Mouse (Mus musculus): Measurements from ENCODE around the gene Lrrc36. TPM values are rescaled to one million over a fixed set of nuclear protein-coding genes. Genes with fewer than 3 reads are reported as not detected.

Gene Lrrc36
- polyA plus RNA-seq, 1 experiment from 2014 or later, result 0.10 TPM

DNA sequence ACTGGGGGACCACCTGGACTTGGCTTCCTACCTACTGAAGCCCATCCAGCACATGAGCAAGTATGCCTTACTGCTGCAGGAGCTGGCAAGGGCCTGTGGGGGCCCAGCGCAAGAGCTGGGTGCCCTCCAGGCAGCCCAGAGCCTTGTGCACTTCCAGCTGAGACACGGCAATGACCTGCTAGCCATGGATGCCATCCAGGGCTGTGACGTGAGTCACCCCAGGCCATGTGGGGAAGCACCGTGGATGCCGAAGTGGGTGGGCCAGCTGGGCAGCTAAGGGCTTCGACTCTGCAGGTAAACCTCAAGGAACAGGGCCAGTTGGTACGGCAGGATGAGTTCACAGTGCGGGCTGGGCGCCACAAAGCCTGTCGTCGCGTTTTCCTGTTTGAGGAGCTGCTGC, 33.1 kb upstream of the Lrrc36 start:
- Histone ChIP-seq H3K36me3 (ENCODE audit: control insufficient read depth, insufficient read depth) (no peaks in the 10 kb centered on the region), H3K4me3 (ENCODE audit: low read depth, low read length) (no peak overlapping the region)

GRCm38 (mm10) chr8:105384070-105384469, 29.3 kb upstream of the Lrrc36 start:
- no peak for ATAC-seq
- Histone ChIP-seq H3K4me2 (replicated peaks; ENCODE audit: low read depth) (no peak overlapping the region), H3K4me3 (ENCODE audit: low read depth, low read length) (no peak overlapping the region), H3K27ac (ENCODE audit: low read depth, low read length) (no peak overlapping the region), H3K4me1 (replicated peaks; ENCODE audit: control insufficient read depth, insufficient read depth, low read length) (no peaks in the 10 kb centered on the region), H3K9me3 (ENCODE audit: control insufficient read depth) (no peaks in the 10 kb centered on the region), H3K36me3 (ENCODE audit: control insufficient read depth, insufficient read depth) (no peaks in the 10 kb centered on the region), H3K9ac (ENCODE audit: low read depth, low read length) (no peak overlapping the region), H3K27me3 (replicated peaks; ENCODE audit: control insufficient read depth, insufficient read depth, low read length) (no peaks in the 10 kb centered on the region)
- WGBS, result 95% methylated on average over 2 of the region's 2 CpGs
- peak; percentile 35 for TF ChIP-seq CTCF (IDR thresholded peaks at IDR 0.05; ENCODE audit: low read depth)

More for the DNA sequence above, 33.1 kb upstream of the Lrrc36 start:
- no peak for TF ChIP-seq CTCF (IDR thresholded peaks at IDR 0.05; ENCODE audit: low read depth)
- Histone ChIP-seq H3K9me3 (ENCODE audit: control insufficient read depth) (no peaks in the 10 kb centered on the region), H3K4me1 (replicated peaks; ENCODE audit: control insufficient read depth, insufficient read depth, low read length) (no peaks in the 10 kb centered on the region), H3K27ac (ENCODE audit: low read depth, low read length) (no peak overlapping the region), H3K4me2 (replicated peaks; ENCODE audit: low read depth) (no peak overlapping the region), H3K9ac (ENCODE audit: low read depth, low read length) (no peak overlapping the region), H3K27me3 (replicated peaks; ENCODE audit: control insufficient read depth, insufficient read depth, low read length) (no peaks in the 10 kb centered on the region)
- WGBS, result 83% methylated on average over 12 of the region's 12 CpGs
- ATAC-seq, result no peak

DNA sequence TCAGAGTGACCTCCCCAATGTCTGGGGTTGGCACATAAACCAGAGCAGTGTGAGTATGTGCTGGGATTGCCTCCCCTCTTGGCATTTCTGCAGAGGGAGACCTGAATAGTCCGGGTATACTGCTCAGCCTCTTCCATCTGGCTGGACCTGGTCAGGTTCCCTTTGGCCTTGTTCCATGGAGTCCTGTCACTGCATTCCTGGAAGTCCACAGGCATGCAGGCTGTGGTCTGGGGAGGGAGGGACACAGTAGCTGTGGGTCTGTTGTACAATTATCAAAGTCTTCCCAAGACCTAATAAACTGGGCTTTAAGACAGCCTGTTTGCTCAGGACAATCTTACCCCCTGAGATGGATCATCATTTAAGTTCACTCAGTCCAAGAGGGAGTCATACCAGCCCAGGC, 26.2 kb upstream of the Lrrc36 start:
- no peaks in the 10 kb centered on the region for H3K4me1 ChIP-seq (replicated peaks; ENCODE audit: control insufficient read depth, insufficient read depth, low read length)
- no peak overlapping the region for H3K4me3 ChIP-seq (ENCODE audit: low read depth, low read length)
- ATAC-seq, result no peak
- H3K4me2 ChIP-seq (replicated peaks; ENCODE audit: low read depth), result no peak overlapping the region
- no peaks in the 10 kb centered on the region for H3K9me3 ChIP-seq (ENCODE audit: control insufficient read depth)
- no peak for TF ChIP-seq CTCF (IDR thresholded peaks at IDR 0.05; ENCODE audit: low read depth)
- 39% methylated on average over 1 of the region's 1 CpGs for WGBS
- no peaks in the 10 kb centered on the region for H3K27me3 ChIP-seq (replicated peaks; ENCODE audit: control insufficient read depth, insufficient read depth, low read length)
- H3K27ac ChIP-seq (ENCODE audit: low read depth, low read length), result no peak overlapping the region
- no peaks in the 10 kb centered on the region for H3K36me3 ChIP-seq (ENCODE audit: control insufficient read depth, insufficient read depth)
- no peak overlapping the region for H3K9ac ChIP-seq (ENCODE audit: low read depth, low read length)

DNA sequence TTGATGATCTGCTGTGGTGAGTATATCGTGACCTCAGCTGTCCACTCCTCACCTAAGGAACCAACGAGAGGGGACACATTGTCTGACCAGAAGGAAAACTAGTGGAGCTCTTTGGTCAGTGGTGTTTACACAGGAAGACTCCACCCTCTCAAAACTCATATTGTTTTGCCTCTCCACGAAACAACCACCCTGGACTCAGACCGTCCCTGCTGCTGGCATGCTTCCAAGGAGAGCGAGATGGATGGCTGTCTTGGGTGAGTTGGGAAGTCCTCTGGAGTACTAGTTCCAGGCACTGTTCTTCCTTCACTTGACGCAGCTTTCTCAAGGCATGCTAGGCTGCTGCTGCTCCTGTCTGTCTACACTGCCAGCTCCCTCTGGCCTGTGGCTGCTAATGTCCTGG, 24.3 kb upstream of the Lrrc36 start:
- no peak for ATAC-seq
- no peak overlapping the region for H3K27ac ChIP-seq (ENCODE audit: low read depth, low read length)
- H3K9me3 ChIP-seq (ENCODE audit: control insufficient read depth), result no peaks in the 10 kb centered on the region
- no peaks in the 10 kb centered on the region for H3K27me3 ChIP-seq (replicated peaks; ENCODE audit: control insufficient read depth, insufficient read depth, low read length)
- WGBS, result 41% methylated on average over 6 of the region's 6 CpGs
- H3K9ac ChIP-seq (ENCODE audit: low read depth, low read length), result no peak overlapping the region
- no peak for TF ChIP-seq CTCF (IDR thresholded peaks at IDR 0.05; ENCODE audit: low read depth)
- H3K36me3 ChIP-seq (ENCODE audit: control insufficient read depth, insufficient read depth), result no peaks in the 10 kb centered on the region
- no peak overlapping the region for H3K4me3 ChIP-seq (ENCODE audit: low read depth, low read length)
- H3K4me2 ChIP-seq (replicated peaks; ENCODE audit: low read depth), result no peak overlapping the region
- no peaks in the 10 kb centered on the region for H3K4me1 ChIP-seq (replicated peaks; ENCODE audit: control insufficient read depth, insufficient read depth, low read length)

DNA sequence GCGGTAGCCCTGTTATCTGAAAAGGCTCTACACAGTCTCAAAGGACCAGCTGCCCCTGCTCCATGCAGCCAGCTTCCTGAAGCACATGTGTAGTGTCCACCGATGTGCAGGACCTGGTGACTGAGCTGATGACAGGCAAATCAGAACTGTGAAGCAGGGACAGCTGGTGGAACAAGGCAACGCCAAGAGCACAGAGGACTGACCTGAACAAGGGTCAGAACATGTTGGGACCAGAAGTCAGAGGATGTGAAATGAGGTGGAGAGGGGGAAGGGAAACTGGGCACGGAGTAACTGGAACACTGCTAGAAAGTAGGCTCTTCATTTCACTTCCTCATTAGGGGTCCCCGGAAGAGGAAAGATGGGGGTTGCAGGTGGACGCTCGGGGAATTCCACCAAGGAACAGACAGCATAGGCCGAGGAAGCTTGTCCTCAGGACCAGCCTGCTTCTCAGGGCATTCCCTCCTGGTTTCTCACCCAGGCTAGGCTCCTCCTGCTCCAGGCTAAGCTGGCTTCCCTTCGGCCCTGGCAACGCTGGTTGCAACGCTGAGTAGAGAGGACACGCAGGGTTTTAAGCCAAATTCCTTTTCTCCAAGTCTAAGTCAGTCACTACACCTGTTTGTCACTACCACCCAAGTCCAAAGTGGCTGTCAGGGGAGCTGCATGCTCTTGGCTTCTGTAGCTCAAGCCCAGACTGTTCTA, 20.1 kb upstream of the Lrrc36 start:
- Histone ChIP-seq H3K4me1 (replicated peaks; ENCODE audit: control insufficient read depth, insufficient read depth, low read length) (no peaks in the 10 kb centered on the region), H3K36me3 (ENCODE audit: control insufficient read depth, insufficient read depth) (no peaks in the 10 kb centered on the region), H3K4me3 (ENCODE audit: low read depth, low read length) (no peak overlapping the region), H3K9me3 (ENCODE audit: control insufficient read depth) (no peaks in the 10 kb centered on the region), H3K27ac (ENCODE audit: low read depth, low read length) (no peak overlapping the region), H3K27me3 (replicated peaks; ENCODE audit: control insufficient read depth, insufficient read depth, low read length) (no peaks in the 10 kb centered on the region), H3K4me2 (replicated peaks; ENCODE audit: low read depth) (no peak overlapping the region), H3K9ac (ENCODE audit: low read depth, low read length) (no peak overlapping the region)
- no peak for TF ChIP-seq CTCF (IDR thresholded peaks at IDR 0.05; ENCODE audit: low read depth)
- ATAC-seq, result no peak
- 85% methylated on average over 12 of the region's 12 CpGs for WGBS

GRCm38 (mm10) chr8:105393915-105394314, 19.5 kb upstream of the Lrrc36 start:
- Histone ChIP-seq H3K27me3 (replicated peaks; ENCODE audit: control insufficient read depth, insufficient read depth, low read length) (no peaks in the 10 kb centered on the region), H3K4me2 (replicated peaks; ENCODE audit: low read depth) (no peak overlapping the region), H3K27ac (ENCODE audit: low read depth, low read length) (no peak overlapping the region), H3K4me3 (ENCODE audit: low read depth, low read length) (no peak overlapping the region), H3K36me3 (ENCODE audit: control insufficient read depth, insufficient read depth) (no peaks in the 10 kb centered on the region), H3K9me3 (ENCODE audit: control insufficient read depth) (no peaks in the 10 kb centered on the region), H3K4me1 (replicated peaks; ENCODE audit: control insufficient read depth, insufficient read depth, low read length) (no peaks in the 10 kb centered on the region), H3K9ac (ENCODE audit: low read depth, low read length) (no peak overlapping the region)
- WGBS, result 74% methylated on average over 7 of the region's 7 CpGs
- ATAC-seq, result no peak
- no peak for TF ChIP-seq CTCF (IDR thresholded peaks at IDR 0.05; ENCODE audit: low read depth)

All from intestine, postnatal 0 days (tissue).